Mouse (Mus musculus) granulocyte monocyte progenitor cell, adult 5-6 weeks (primary cell): ENCODE measurements at regions not wholly inside any gene's neighbourhood (a gene's known extent, or its start where the extent isn't known, plus 50 kb on each side); places are given as distances from the start of the nearest gene placed in this dataset.
"Not testable (repeated sequence)": the region's sequence is repeated elsewhere in the genome, so short reads cannot be mapped to it uniquely, and the experiment has no call there.

Experiments used
- ATAC-seq: replicated peaks from 2 replicates; pipeline ENCODE4 v1.8.0; 2016; ENCODE audit warnings: mild to moderate bottlenecking, moderate TSS enrichment, inconsistent platforms; ENCODE audit not compliant: poor library complexity, severe bottlenecking

- 0 out of 2 replicates have a peak, but pooled peaks have one; percentile 46 for ATAC-seq
These were observed 125.8 kb upstream of the Ubl3 start for GRCm38 (mm10) chr5:148678285-148678937.

- peak; percentile 85 for ATAC-seq
These were observed 121.7 kb upstream of the Ubl3 start for GRCm38 (mm10) chr5:148674281-148674680.

- no peak for ATAC-seq
These were observed 109.7 kb upstream of the Ubl3 start for GRCm38 (mm10) chr5:148662281-148662741.

GRCm38 (mm10) chr5:148661120-148661519 is 108.5 kb upstream of the Ubl3 start:
- ATAC-seq = no peak

GRCm38 (mm10) chr5:148657936-148658640 is 105.5 kb upstream of the Ubl3 start:
- no peak for ATAC-seq

- peak; percentile 81 for ATAC-seq
These were observed 100.1 kb upstream of the Ubl3 start for GRCm38 (mm10) chr5:148652525-148653243.

- ATAC-seq = peak; percentile 21
These were observed 99.1 kb upstream of the Ubl3 start for GRCm38 (mm10) chr5:148651736-148652135.

- ATAC-seq = not testable (repeated sequence)
These were observed 97.0 kb upstream of the Ubl3 start for GRCm38 (mm10) chr5:148649573-148649972.

- ATAC-seq = no peak
These were observed 96.5 kb upstream of the Ubl3 start for GRCm38 (mm10) chr5:148649123-148649522.

GRCm38 (mm10) chr5:148647644-148648043 is 95.1 kb upstream of the Ubl3 start:
- peak; percentile 24; the same call in 1 of the 2 replicates for ATAC-seq

GRCm38 (mm10) chr5:148645772-148646171 is 93.2 kb upstream of the Ubl3 start:
- no peak for ATAC-seq

- ATAC-seq = no peak
These were observed 92.6 kb upstream of the Ubl3 start for GRCm38 (mm10) chr5:148645191-148645681.

- ATAC-seq = no peak
These were observed 91.8 kb upstream of the Ubl3 start for GRCm38 (mm10) chr5:148644345-148644744.

GRCm38 (mm10) chr5:148641652-148642395 is 89.2 kb upstream of the Ubl3 start:
- ATAC-seq = no peak

GRCm38 (mm10) chr5:148640523-148640922 is 87.9 kb upstream of the Ubl3 start:
- no peak for ATAC-seq

GRCm38 (mm10) chr5:148634919-148635356 is 82.3 kb upstream of the Ubl3 start:
- ATAC-seq = 0 out of 2 replicates have a peak, but pooled peaks have one; percentile 40

- ATAC-seq = peak; percentile 90
These were observed 81.4 kb upstream of the Ubl3 start for GRCm38 (mm10) chr5:148633999-148634398.

- ATAC-seq = no peak
These were observed 80.7 kb upstream of the Ubl3 start for GRCm38 (mm10) chr5:148633331-148633730.

- no peak for ATAC-seq
These were observed 80.1 kb upstream of the Ubl3 start for GRCm38 (mm10) chr5:148632516-148633170.

GRCm38 (mm10) chr5:148631566-148631965 is 79.0 kb upstream of the Ubl3 start:
- ATAC-seq = no peak
